Mouse (Mus musculus) ES-CJ7 (cell line): ENCODE measurements around the gene Cd247.

Source experiments
- DNase-seq: peaks from one replicate; pipeline ENCODE4 v3.0.0; 2011; ENCODE audit warnings: low read depth, low spot score

Cd247 gene

DNA sequence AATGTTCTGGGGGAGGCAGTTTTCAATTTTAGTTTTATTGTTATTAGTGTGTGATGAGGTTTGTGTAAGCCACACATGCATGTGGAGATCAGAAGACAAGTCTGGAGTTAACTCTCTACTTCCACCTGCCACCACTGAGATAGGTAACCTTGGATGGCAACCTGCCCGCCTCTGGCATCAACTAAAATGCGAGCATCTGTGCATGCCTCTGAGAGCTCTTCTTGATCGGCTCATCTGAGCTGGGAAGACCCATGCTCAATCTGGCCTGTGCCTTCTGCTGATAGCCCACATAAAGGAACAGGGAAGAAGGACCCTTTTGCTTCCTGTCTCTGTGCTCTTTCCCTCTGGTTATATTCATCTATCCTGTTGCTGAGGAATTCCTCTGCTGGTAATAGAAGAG, 121.0 kb downstream of the Cd247 start:
- DNase-seq: no peak

DNA sequence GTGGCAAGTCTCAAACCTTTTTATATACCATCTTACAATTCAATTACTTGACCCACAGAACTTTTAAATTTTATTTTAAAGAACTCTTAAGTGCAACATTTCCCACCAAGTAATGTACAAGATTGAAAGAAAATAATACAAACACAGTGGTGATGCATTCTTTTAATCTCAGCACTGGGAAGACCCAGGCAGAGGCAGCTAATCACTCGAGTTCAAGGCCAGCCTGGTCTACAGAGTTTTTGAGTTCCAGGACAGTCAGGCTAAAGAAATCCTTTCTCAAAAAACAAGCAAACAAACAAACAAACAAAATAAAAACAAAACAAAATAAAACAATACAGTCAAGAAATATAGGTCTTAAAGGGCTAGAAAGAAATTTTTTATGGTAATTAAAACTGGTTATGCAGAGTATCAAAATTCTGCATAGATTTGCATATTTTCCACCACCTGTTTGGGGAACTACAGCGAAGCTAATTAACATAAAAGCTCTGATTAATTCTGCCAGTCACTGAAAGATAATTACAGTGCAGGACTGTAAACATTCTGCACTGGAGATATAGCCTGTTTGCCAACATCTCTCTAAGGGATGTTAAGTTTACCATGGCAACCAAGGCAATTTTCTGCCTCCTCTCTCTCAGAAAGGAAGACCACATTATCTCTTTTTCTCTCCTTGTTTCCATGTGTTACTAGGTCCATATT, 125.4 kb downstream of the Cd247 start:
- DNase-seq: no peak

DNA sequence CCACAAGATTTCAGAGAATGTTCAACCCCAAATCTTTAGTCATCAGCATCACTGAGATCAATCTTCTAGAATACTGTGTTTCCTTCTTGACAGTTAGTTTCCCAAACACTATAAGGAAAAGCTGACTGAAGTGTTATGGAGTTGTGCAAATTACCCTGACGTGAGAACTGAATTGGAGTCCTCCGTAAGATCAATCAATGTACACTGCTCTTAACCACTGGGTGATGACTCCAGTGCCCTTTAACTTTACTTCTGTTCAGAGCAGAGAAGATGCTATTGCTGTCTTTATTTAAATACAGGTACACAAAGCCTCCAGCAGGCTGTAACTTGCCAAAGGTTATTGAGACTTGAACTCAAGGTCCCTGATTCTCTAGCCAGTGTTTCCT, 125.9 kb downstream of the Cd247 start:
- DNase-seq: no peak

DNA sequence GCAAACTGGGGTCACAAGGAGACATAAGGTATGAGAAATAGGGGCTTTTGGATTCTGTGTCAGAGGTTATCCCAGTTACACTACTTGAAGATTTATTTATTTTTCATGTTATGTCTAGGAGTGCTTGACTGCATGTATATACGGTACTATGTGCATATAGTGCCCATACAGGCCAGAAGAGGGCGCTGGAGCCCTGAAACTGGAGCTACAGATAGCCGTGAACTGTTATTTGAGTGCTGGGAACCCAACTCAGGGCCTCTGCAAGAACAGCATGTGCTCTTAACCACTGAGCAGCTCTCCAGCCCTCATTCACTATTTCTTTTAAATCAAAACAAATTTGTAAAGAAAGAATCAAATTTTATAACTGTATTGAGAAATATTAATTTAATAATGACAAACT, 132.5 kb downstream of the Cd247 start:
- DNase-seq: peak; percentile 68

DNA sequence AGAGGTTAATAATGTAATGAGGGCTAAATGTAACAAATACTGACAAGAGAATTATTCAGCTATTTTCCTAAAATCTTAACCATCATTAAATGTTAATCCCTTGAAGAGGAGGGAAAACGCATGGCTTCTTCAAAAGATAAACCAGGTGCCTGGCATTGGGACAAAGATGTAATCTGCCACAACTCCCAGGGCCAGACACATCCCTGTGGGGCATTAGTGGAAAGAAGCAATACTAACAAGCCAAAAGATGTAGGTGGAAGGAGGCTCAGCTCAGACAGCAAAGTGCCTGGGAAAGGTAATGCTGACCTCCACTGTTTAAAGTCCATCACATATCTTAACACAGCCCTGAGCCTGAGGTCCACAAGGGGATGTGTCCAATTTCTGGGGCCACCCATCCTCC, 134.0 kb downstream of the Cd247 start:
- DNase-seq: no peak

DNA sequence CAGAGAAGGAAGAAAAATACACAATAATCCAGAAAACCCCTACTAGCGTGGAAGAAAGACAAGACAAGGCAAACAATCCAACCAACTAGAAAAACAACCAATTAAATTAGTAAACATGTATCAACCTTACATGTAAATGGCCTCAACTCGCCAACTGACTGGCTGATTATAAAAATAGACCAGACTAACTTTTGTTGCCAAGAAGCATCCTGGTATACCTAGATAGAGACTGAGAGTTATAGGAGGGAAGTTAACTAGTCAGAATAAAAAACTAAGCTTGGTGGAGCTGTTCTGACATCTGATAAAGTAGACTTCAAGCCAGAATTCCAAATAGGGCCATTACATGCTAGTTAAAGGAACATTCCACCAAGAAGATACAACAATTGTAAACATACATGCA, 136.7 kb downstream of the Cd247 start:
- no peak for DNase-seq
